Mouse (Mus musculus) embryonic facial prominence, embryonic 15.5 days (tissue): ENCODE measurements around the gene Entpd2. TPM values are rescaled to one million over a fixed set of nuclear protein-coding genes. Genes with fewer than 3 reads are reported as not detected.

ENCODE experiments used
- ATAC-seq: fragments of 200-750 bp; cut with Nextera tagmentation; 2 replicates; pipeline ENCODE4 v1.8.0; 2017; ENCODE audit warnings: low read depth, moderate TSS enrichment; ENCODE audit not compliant: insufficient number of reproducible peaks, low FRiP score, low TSS enrichment
- H3K27ac ChIP-seq: fragments of 300-500 bp; sonication (generic); replicated peaks from 2 replicates; pipeline ENCODE4 v1.5.1; 2015; ENCODE audit warnings: mild to moderate bottlenecking, inconsistent platforms
- H3K27me3 ChIP-seq: fragments of 300-500 bp; sonication (generic); 2 replicates; pipeline ENCODE4 v1.6.1; 2015; ENCODE audit warnings: inconsistent platforms
- H3K36me3 ChIP-seq: fragments of 300-500 bp; sonication (generic); 2 replicates; pipeline ENCODE4 v1.6.1; 2015; ENCODE audit warnings: mild to moderate bottlenecking, inconsistent platforms
- H3K4me1 ChIP-seq: fragments of 300-500 bp; sonication (generic); 2 replicates; pipeline ENCODE4 v1.6.1; 2015; ENCODE audit warnings: inconsistent platforms
- H3K4me2 ChIP-seq: fragments of 300-500 bp; sonication (generic); replicated peaks from 2 replicates; pipeline ENCODE4 v1.6.1; 2015; ENCODE audit warnings: mild to moderate bottlenecking, inconsistent platforms
- H3K4me3 ChIP-seq: fragments of 300-500 bp; sonication (generic); replicated peaks from 2 replicates; pipeline ENCODE4 v1.5.1; 2015; ENCODE audit warnings: mild to moderate bottlenecking, inconsistent platforms
- H3K9ac ChIP-seq: fragments of 300-500 bp; sonication (generic); 2 replicates; pipeline ENCODE4 v1.6.1; 2015; ENCODE audit warnings: inconsistent platforms
- H3K9me3 ChIP-seq: fragments of 300-500 bp; sonication (generic); replicated peaks from 2 replicates; pipeline ENCODE4 v1.6.1; 2016; ENCODE audit warnings: inconsistent platforms
- WGBS: fragments of 180-500 bp; shearing (Covaris S2); methylation state at CpG from one replicate; pipeline ENCODE4 v1.1.7; 2015; 5-methylcytosine and 5-hydroxymethylcytosine counted together
- microRNA-seq: library from miRNA; unstranded; fragments of <30 nt; microRNA quantifications from one replicate; pipeline ENCODE4, GENCODE M21; 2016; ENCODE audit warnings: borderline number of aligned reads
- polyA plus RNA-seq: library from polyadenylated mRNA; unstranded; fragments of >200 nt; fragmentation: Nextera tagmentation; extraction: Ambion mirVana; gene quantifications from 2 replicates; pipeline ENCODE4 v1.2.1, GENCODE M21; 2015

Gene Entpd2
- polyA plus RNA-seq, 1 experiment from 2014 or later, result 7.4 TPM

- 60% methylated on average over 6 of the region's 6 CpGs for WGBS
- Histone ChIP-seq H3K4me3 (no peak overlapping the region), H3K9me3 (no peaks in the 10 kb centered on the region), H3K27me3 (peaks cover 11% of the 10 kb centered on the region), H3K36me3 (no peaks in the 10 kb centered on the region), H3K27ac (no peak overlapping the region), H3K4me2 (no peak overlapping the region), H3K4me1 (peaks cover 10% of the 10 kb centered on the region), H3K9ac (no peak overlapping the region)
- ATAC-seq, result no peak
These were observed 35.7 kb downstream of the Entpd2 start for GRCm38 (mm10) chr2:25431308-25431855.

GRCm38 (mm10) chr2:25432326-25433098, 36.8 kb downstream of the Entpd2 start:
- no peak for ATAC-seq
- WGBS, result 79% methylated on average over 11 of the region's 11 CpGs
- H3K4me3 ChIP-seq, result no peak overlapping the region
- no peak overlapping the region for H3K4me2 ChIP-seq
- H3K27ac ChIP-seq, result no peak overlapping the region
- 0 out of 2 replicates have a peak, but pooled peaks cover 7% of the 10 kb centered on the region for H3K36me3 ChIP-seq
- no peak overlapping the region for H3K9ac ChIP-seq
- no peaks in the 10 kb centered on the region for H3K9me3 ChIP-seq
- H3K4me1 ChIP-seq, result peaks cover 10% of the 10 kb centered on the region
- peaks cover 7% of the 10 kb centered on the region; the same call in 1 of the 2 replicates for H3K27me3 ChIP-seq

GRCm38 (mm10) chr2:25433101-25433500, 37.4 kb downstream of the Entpd2 start:
- H3K36me3 ChIP-seq, result 0 out of 2 replicates have a peak, but pooled peaks cover 7% of the 10 kb centered on the region
- no peak overlapping the region for H3K9ac ChIP-seq
- WGBS, result 88% methylated on average over 17 of the region's 17 CpGs
- H3K27me3 ChIP-seq, result peaks cover 7% of the 10 kb centered on the region; the same call in 1 of the 2 replicates
- no peak overlapping the region for H3K4me2 ChIP-seq
- no peak for ATAC-seq
- H3K9me3 ChIP-seq, result no peaks in the 10 kb centered on the region
- no peak overlapping the region for H3K4me3 ChIP-seq
- H3K27ac ChIP-seq, result no peak overlapping the region
- H3K4me1 ChIP-seq, result peaks cover 10% of the 10 kb centered on the region

GRCm38 (mm10) chr2:25434292-25434691, 38.6 kb downstream of the Entpd2 start:
- peaks cover 3% of the 10 kb centered on the region; the same call in 1 of the 2 replicates for H3K4me1 ChIP-seq

GRCm38 (mm10) chr2:25436286-25436820, 40.7 kb downstream of the Entpd2 start:
- no peaks in the 10 kb centered on the region for H3K4me1 ChIP-seq
- H3K36me3 ChIP-seq, result peaks cover 7% of the 10 kb centered on the region; the same call in 1 of the 2 replicates
- H3K27me3 ChIP-seq, result no peaks in the 10 kb centered on the region
- H3K4me2 ChIP-seq, result no peak overlapping the region
- H3K9me3 ChIP-seq, result no peaks in the 10 kb centered on the region
- 84% methylated on average over 10 of the region's 10 CpGs for WGBS
- H3K4me3 ChIP-seq, result no peak overlapping the region
- no peak for ATAC-seq
- H3K27ac ChIP-seq, result no peak overlapping the region
- no peak overlapping the region for H3K9ac ChIP-seq

More at GRCm38 (mm10) chr2:25434292-25434691, 38.6 kb downstream of the Entpd2 start:
- Histone ChIP-seq H3K27me3 (peaks cover 7% of the 10 kb centered on the region; the same call in 1 of the 2 replicates), H3K4me2 (no peak overlapping the region), H3K27ac (no peak overlapping the region), H3K36me3 (0 out of 2 replicates have a peak, but pooled peaks cover 7% of the 10 kb centered on the region), H3K4me3 (no peak overlapping the region), H3K9me3 (no peaks in the 10 kb centered on the region), H3K9ac (no peak overlapping the region)
- ATAC-seq, result no peak
- 85% methylated on average over 8 of the region's 8 CpGs for WGBS

GRCm38 (mm10) chr2:25441067-25441466, 45.4 kb downstream of the Entpd2 start:
- WGBS, result 82% methylated on average over 20 of the region's 20 CpGs
- Histone ChIP-seq H3K27ac (no peak overlapping the region), H3K4me1 (no peaks in the 10 kb centered on the region), H3K9ac (no peak overlapping the region), H3K9me3 (no peaks in the 10 kb centered on the region), H3K4me3 (no peak overlapping the region), H3K4me2 (no peak overlapping the region), H3K36me3 (peaks cover 23% of the 10 kb centered on the region; the same call in 1 of the 2 replicates), H3K27me3 (no peaks in the 10 kb centered on the region)
- ATAC-seq, result no peak

GRCm38 (mm10) chr2:25442682-25443081, 47.0 kb downstream of the Entpd2 start:
- H3K4me2 ChIP-seq, result no peak overlapping the region
- no peak for ATAC-seq
- no peaks in the 10 kb centered on the region for H3K4me1 ChIP-seq
- no peaks in the 10 kb centered on the region for H3K9me3 ChIP-seq
- no peak overlapping the region for H3K9ac ChIP-seq
- no peak overlapping the region for H3K27ac ChIP-seq
- H3K27me3 ChIP-seq, result no peaks in the 10 kb centered on the region
- WGBS, result 88% methylated on average over 14 of the region's 14 CpGs
- H3K4me3 ChIP-seq, result no peak overlapping the region
- peaks cover 16% of the 10 kb centered on the region; the same call in 1 of the 2 replicates for H3K36me3 ChIP-seq

Small RNA genes within 50 kb of the gene (microRNA-seq; reads per million reads assigned to microRNA genes)
- not detected for gene Mir3087

Other genes starting within 250 kb of the Entpd2 start
- gene Nrarp, start 215.1 kb upstream of the Entpd2 start, polyA plus RNA-seq, result 26.8 and 26.9 TPM in 2 replicates
- gene Tor4a, start 199.0 kb upstream of the Entpd2 start, polyA plus RNA-seq, result 9.3 and 10.5 TPM in 2 replicates
- 114 and 115 TPM in 2 replicates for gene Nelfb, start 184.4 kb upstream of the Entpd2 start, polyA plus RNA-seq
- gene Stpg3, start 181.2 kb upstream of the Entpd2 start, polyA plus RNA-seq, result not detected in 2 replicates
- gene Fam166a, start 177.1 kb upstream of the Entpd2 start, polyA plus RNA-seq, result 0.77 TPM in 1 of 2 replicates, not detected in the other
- gene Tubb4b, start 171.2 kb upstream of the Entpd2 start, polyA plus RNA-seq, result 590 and 660 TPM in 2 replicates
- gene Slc34a3, start 161.5 kb upstream of the Entpd2 start, polyA plus RNA-seq, result not detected in 2 replicates
- gene Rnf224, start 159.1 kb upstream of the Entpd2 start, polyA plus RNA-seq, result 0.20 and 0.24 TPM in 2 replicates
- 18.4 and 22.9 TPM in 2 replicates for gene Rnf208, start 153.6 kb upstream of the Entpd2 start, polyA plus RNA-seq
- gene Cysrt1, start 153.4 kb upstream of the Entpd2 start, polyA plus RNA-seq, result 53.3 and 54.0 TPM in 2 replicates
- gene AL732309.1, start 149.0 kb upstream of the Entpd2 start, polyA plus RNA-seq, result 8.2 and 9.4 TPM in 2 replicates
- gene Tmem203, start 140.4 kb upstream of the Entpd2 start, polyA plus RNA-seq, result 23.8 and 25.6 TPM in 2 replicates
- 10.2 TPM in 2 replicates for gene Tprn, start 133.3 kb upstream of the Entpd2 start, polyA plus RNA-seq
- gene Ssna1, start 123.4 kb upstream of the Entpd2 start, polyA plus RNA-seq, result 258 and 263 TPM in 2 replicates
- gene Anapc2, start 123.4 kb upstream of the Entpd2 start, polyA plus RNA-seq, result 134 and 136 TPM in 2 replicates
- gene Tmem210, start 107.7 kb upstream of the Entpd2 start, polyA plus RNA-seq, result not detected in 2 replicates
- gene Lrrc26, start 106.0 kb upstream of the Entpd2 start, polyA plus RNA-seq, result 4.9 and 5.2 TPM in 2 replicates
- gene Grin1, start 76.7 kb upstream of the Entpd2 start, polyA plus RNA-seq, result 0.33 and 0.71 TPM in 2 replicates
- gene Man1b1, start 63.5 kb upstream of the Entpd2 start, polyA plus RNA-seq, result 54.4 and 55.5 TPM in 2 replicates
- gene Dpp7, start 39.5 kb upstream of the Entpd2 start, polyA plus RNA-seq, result 24.6 and 25.5 TPM in 2 replicates
- 18.4 and 21.7 TPM in 2 replicates for gene Uap1l1, start 30.2 kb upstream of the Entpd2 start, polyA plus RNA-seq
- gene Sapcd2, start 23.6 kb upstream of the Entpd2 start, polyA plus RNA-seq, result 29.2 and 32.8 TPM in 2 replicates
- gene Npdc1, start 3.5 kb downstream of the Entpd2 start, polyA plus RNA-seq, result 64.9 and 67.8 TPM in 2 replicates
- gene Fut7, start 27.4 kb downstream of the Entpd2 start, polyA plus RNA-seq, result 0.08 and 0.20 TPM in 2 replicates
- 4.0 and 4.1 TPM in 2 replicates for gene Abca2, start 32.8 kb downstream of the Entpd2 start, polyA plus RNA-seq
- 72.8 and 75.5 TPM in 2 replicates for gene Clic3, start 61.0 kb downstream of the Entpd2 start, polyA plus RNA-seq
- gene Paxx, start 65.2 kb downstream of the Entpd2 start, polyA plus RNA-seq, result 48.7 and 49.1 TPM in 2 replicates
- 18.7 and 20.8 TPM in 2 replicates for gene Ptgds, start 74.2 kb downstream of the Entpd2 start, polyA plus RNA-seq
- gene Lcn12, start 98.0 kb downstream of the Entpd2 start, polyA plus RNA-seq, result not detected in 2 replicates
- 81.2 and 96.3 TPM in 2 replicates for gene Fbxw5, start 104.9 kb downstream of the Entpd2 start, polyA plus RNA-seq
- gene C8g, start 105.8 kb downstream of the Entpd2 start, polyA plus RNA-seq, result 5.6 and 7.2 TPM in 2 replicates
- 34.8 and 36.2 TPM in 2 replicates for gene Traf2, start 151.1 kb downstream of the Entpd2 start, polyA plus RNA-seq
- gene Edf1, start 162.0 kb downstream of the Entpd2 start, polyA plus RNA-seq, result 355 and 373 TPM in 2 replicates
- 3.3 and 4.9 TPM in 2 replicates for gene Mamdc4, start 179.0 kb downstream of the Entpd2 start, polyA plus RNA-seq
- 147 and 157 TPM in 2 replicates for gene Phpt1, start 179.3 kb downstream of the Entpd2 start, polyA plus RNA-seq
- 0.60 and 0.63 TPM in 2 replicates for gene Ajm1, start 185.9 kb downstream of the Entpd2 start, polyA plus RNA-seq
- 82.1 and 83.3 TPM in 2 replicates for gene Rabl6, start 212.6 kb downstream of the Entpd2 start, polyA plus RNA-seq
- gene Ccdc183, start 221.8 kb downstream of the Entpd2 start, polyA plus RNA-seq, result 0.29 and 0.42 TPM in 2 replicates
- 28.6 and 30.5 TPM in 2 replicates for gene Tmem141, start 226.1 kb downstream of the Entpd2 start, polyA plus RNA-seq
- gene Fcna, start 232.2 kb downstream of the Entpd2 start, polyA plus RNA-seq, result 2.8 and 3.5 TPM in 2 replicates